Mouse (Mus musculus) heart, embryonic 10.5 days (tissue): ENCODE data around the gene Cacna1g. TPM values are rescaled to one million over a fixed set of nuclear protein-coding genes. Genes with fewer than 3 reads are reported as not detected.

Source experiments
- DNase-seq: peaks from one replicate; pipeline ENCODE4 v3.0.0-alpha.2; 2017; ENCODE audit warnings: low spot score
- H3K27ac ChIP-seq: fragments of 300-500 bp; sonication (generic); 2 replicates; pipeline ENCODE4 v1.5.1; 2016; ENCODE audit warnings: mild to moderate bottlenecking
- H3K27me3 ChIP-seq: fragments of 300-500 bp; sonication (generic); 2 replicates; pipeline ENCODE4 v1.6.1; 2016; ENCODE audit warnings: mild to moderate bottlenecking; ENCODE audit not compliant: poor library complexity, insufficient read depth, severe bottlenecking
- H3K36me3 ChIP-seq: fragments of 300-500 bp; sonication (generic); 2 replicates; pipeline ENCODE4 v1.6.1; 2016; ENCODE audit warnings: mild to moderate bottlenecking, moderate library complexity
- H3K4me1 ChIP-seq: fragments of 300-500 bp; sonication (generic); 2 replicates; pipeline ENCODE4 v1.6.1; 2016; ENCODE audit warnings: mild to moderate bottlenecking
- H3K4me3 ChIP-seq: fragments of 300-500 bp; sonication (generic); 2 replicates; pipeline ENCODE4 v1.5.1; 2016; ENCODE audit warnings: mild to moderate bottlenecking, moderate library complexity
- H3K9me3 ChIP-seq: fragments of 300-500 bp; sonication (generic); 2 replicates; pipeline ENCODE4 v1.6.1; 2016; ENCODE audit warnings: mild to moderate bottlenecking, moderate library complexity
- WGBS: fragments of 180-500 bp; shearing (Covaris S2); methylation state at CpG from one replicate; pipeline ENCODE4 v1.1.7; 2016; 5-methylcytosine and 5-hydroxymethylcytosine counted together
- polyA plus RNA-seq: library from polyadenylated mRNA; unstranded; fragments of >200 nt; fragmentation: Nextera tagmentation; extraction: Ambion mirVana; gene quantifications from 2 replicates; pipeline ENCODE4 v1.2.1, GENCODE M21; 2016

Gene Cacna1g
- polyA plus RNA-seq, 1 experiment from 2014 or later = 2.4 TPM

DNA sequence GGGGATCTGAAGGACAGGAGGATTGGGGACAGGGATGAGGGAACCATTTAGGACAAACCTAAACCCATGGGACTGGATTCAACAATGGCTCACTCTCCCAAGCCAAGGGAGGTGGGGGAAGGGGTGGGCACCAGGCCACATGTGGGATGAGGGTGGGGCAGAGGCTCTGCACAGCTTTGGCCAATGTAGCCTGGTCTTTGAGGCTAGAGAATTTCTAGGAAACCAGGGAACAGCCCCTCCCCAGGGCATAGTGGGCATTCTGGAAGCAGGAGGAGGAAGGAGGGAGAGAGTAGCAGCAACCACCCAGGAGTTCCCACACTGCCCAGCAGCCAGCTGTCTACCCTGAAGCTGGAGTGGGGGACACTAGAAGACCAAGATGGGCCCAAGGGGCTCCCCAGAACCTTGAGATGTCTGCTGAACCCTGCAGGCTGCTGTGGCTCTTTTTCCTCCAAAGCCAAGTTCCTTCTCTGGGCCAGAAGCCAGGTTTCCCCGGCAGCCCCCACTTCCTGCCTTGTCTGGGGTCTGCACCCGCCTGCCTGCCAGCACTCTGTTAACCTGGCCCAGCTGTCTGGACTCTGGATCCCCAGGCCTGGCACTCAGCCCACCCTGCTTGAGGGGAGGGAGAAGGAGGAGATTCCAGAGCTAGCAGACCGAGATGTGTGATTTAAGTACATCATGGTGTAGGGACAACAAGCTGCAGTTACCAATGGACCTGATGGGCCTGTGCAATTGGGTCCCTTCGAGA is 45.7 kb downstream of the Cacna1g start:
- no peaks in the 10 kb centered on the region for H3K36me3 ChIP-seq
- H3K27me3 ChIP-seq = peaks cover 62% of the 10 kb centered on the region
- H3K9me3 ChIP-seq = no peaks in the 10 kb centered on the region
- H3K4me1 ChIP-seq = peaks cover 45% of the 10 kb centered on the region
- peak overlapping the region; percentile 3; the same call in 1 of the 2 replicates for H3K4me3 ChIP-seq
- DNase-seq = peak; percentile 88
- WGBS = 10% methylated on average over 4 of the region's 4 CpGs
- peak overlapping the region; percentile 73 for H3K27ac ChIP-seq

DNA sequence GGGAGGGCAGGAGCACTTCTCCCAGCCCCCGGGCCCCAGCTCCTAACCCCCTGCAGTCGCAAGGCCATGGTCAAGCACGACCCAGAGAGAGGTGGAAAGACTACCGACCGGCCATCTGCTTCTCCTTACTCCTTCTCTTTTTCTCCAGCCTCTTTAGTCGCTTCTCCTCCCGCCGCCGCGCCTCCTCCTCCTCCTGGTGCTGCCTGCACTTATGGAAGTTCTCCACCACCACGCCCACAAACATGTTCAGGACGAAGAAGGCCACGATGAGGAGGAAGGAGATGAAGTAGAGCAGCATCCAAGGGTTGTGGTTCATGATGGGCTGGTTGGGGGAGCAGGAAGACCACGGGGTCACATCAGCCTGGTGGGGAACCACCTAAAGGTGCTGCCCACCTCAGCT is 48.3 kb downstream of the Cacna1g start:
- Histone ChIP-seq H3K4me3 (no peak overlapping the region), H3K27ac (no peak overlapping the region), H3K27me3 (peaks cover 53% of the 10 kb centered on the region), H3K36me3 (no peaks in the 10 kb centered on the region), H3K9me3 (no peaks in the 10 kb centered on the region), H3K4me1 (peaks cover 56% of the 10 kb centered on the region)
- WGBS = 47% methylated on average over 14 of the region's 14 CpGs
- DNase-seq = no peak

DNA sequence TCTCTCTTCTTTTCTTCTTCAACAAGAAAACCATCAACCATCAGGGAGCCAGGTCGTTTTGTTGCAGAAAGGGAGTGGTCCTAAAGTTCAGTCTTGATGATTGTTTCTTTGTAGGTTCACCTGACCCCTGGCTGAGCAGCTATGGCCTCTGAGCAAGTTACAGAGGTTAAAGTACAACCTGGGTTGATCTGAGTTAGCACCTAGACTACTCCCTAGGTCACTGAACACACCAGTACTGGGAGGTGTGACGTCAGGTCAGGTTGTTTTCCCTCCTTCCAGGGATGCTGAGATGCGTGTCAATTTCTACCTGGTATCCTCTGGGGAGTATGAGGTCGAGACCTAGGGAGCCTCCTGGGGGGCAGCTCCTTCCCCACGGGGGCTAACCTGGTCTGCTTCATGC is 48.8 kb downstream of the Cacna1g start:
- H3K4me1 ChIP-seq = peaks cover 53% of the 10 kb centered on the region
- 38% methylated on average over 5 of the region's 5 CpGs for WGBS
- no peak overlapping the region for H3K27ac ChIP-seq
- DNase-seq = no peak
- peaks cover 49% of the 10 kb centered on the region for H3K27me3 ChIP-seq
- H3K36me3 ChIP-seq = no peaks in the 10 kb centered on the region
- H3K9me3 ChIP-seq = no peaks in the 10 kb centered on the region
- H3K4me3 ChIP-seq = no peak overlapping the region

DNA sequence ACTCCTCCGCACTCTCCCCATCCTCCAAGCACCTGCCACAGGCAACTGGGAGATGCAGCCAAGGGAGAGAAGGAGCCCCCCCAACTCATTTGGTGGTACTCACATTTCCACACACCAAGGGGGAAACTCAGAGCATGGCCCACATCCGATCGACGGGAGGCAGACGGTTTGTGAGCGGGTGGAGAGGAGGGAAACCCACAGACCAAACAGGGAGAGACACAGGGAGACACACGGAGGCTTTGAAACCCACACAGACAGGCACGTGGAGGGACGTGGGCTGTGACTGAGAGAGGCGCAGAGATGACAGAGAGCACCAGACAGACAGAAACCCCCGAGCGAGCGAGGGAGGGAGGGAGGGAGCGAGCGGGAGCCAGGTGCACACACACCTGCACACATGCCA is 49.6 kb downstream of the Cacna1g start:
- Histone ChIP-seq H3K4me1 (peaks cover 53% of the 10 kb centered on the region), H3K36me3 (no peaks in the 10 kb centered on the region), H3K9me3 (no peaks in the 10 kb centered on the region), H3K27me3 (peaks cover 52% of the 10 kb centered on the region), H3K4me3 (no peak overlapping the region), H3K27ac (no peak overlapping the region)
- no peak for DNase-seq
- WGBS = 39% methylated on average over 15 of the region's 15 CpGs

DNA sequence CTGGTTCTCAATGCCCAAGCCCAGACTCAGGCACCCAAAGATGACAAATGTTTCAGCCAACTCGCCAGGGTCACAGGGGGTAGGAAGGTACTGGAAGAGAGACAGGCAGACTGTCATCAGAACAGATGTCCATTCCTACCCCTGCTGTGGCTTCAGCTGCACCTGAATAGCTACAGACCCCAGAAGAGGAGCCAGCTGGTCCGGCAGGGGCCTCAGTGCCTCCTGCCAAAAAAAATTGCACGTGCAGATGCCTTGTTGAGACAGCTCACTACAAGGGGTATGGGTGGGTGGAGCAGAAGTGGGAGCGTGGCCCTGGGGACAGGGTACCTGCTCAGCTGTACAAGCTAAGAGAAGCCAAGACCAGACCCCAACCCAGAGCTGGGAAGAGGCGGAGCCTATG is 50.1 kb downstream of the Cacna1g start:
- Histone ChIP-seq H3K9me3 (no peaks in the 10 kb centered on the region), H3K36me3 (no peaks in the 10 kb centered on the region), H3K4me3 (no peak overlapping the region), H3K27ac (no peak overlapping the region), H3K4me1 (peaks cover 53% of the 10 kb centered on the region), H3K27me3 (peaks cover 57% of the 10 kb centered on the region)
- DNase-seq = no peak
- 51% methylated on average over 5 of the region's 5 CpGs for WGBS

DNA sequence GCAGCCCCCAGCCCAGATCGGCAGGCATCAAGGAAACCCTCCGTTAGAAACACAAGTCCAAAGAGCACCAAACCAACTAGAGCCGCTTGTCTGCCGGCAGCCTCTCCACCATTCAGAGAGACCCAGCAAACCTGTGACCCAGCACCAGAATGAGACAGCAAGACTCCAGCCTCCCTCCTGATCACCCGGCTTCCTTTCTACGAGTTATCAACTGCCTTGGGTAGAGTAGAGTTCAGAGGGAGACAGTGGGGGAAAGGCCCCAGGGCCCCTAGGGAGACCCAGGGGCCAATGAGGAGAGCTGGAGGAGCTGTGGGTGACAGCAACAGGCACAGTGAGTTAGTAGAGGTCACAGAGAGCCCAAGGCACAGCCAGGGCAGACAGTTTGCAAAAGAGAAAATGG is 53.0 kb downstream of the Cacna1g start:
- no peaks in the 10 kb centered on the region for H3K9me3 ChIP-seq
- H3K4me1 ChIP-seq = peaks cover 37% of the 10 kb centered on the region
- peak overlapping the region; percentile 33; the same call in 1 of the 2 replicates for H3K27ac ChIP-seq
- H3K4me3 ChIP-seq = no peak overlapping the region
- peaks cover 85% of the 10 kb centered on the region for H3K27me3 ChIP-seq
- 57% methylated on average over 6 of the region's 6 CpGs for WGBS
- no peaks in the 10 kb centered on the region for H3K36me3 ChIP-seq
- DNase-seq = no peak

DNA sequence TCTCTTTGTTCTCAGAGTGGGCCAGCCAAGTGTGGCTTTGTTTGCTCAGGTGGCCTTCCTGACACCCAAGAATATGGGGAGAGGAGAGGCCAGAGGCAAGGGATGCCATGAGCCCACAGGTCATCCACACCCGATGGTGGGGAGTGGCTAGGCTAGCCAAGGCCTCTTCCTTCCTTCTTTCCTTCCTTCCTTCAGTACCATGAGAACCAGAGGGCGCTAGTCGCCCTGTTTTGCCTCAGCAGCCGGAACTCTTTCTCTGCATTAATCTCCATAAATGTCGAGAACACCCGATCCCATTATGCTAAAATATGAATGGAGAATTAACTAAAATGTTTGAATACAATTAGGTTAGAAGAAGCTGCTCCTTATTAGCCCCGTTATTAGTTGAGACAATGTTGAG is 53.7 kb downstream of the Cacna1g start:
- Histone ChIP-seq H3K9me3 (no peaks in the 10 kb centered on the region), H3K4me1 (peaks cover 37% of the 10 kb centered on the region), H3K27me3 (peaks cover 85% of the 10 kb centered on the region), H3K4me3 (no peak overlapping the region), H3K36me3 (0 out of 2 replicates have a peak, but pooled peaks cover 4% of the 10 kb centered on the region), H3K27ac (no peak overlapping the region)
- no peak for DNase-seq
- WGBS = 36% methylated on average over 7 of the region's 7 CpGs

DNA sequence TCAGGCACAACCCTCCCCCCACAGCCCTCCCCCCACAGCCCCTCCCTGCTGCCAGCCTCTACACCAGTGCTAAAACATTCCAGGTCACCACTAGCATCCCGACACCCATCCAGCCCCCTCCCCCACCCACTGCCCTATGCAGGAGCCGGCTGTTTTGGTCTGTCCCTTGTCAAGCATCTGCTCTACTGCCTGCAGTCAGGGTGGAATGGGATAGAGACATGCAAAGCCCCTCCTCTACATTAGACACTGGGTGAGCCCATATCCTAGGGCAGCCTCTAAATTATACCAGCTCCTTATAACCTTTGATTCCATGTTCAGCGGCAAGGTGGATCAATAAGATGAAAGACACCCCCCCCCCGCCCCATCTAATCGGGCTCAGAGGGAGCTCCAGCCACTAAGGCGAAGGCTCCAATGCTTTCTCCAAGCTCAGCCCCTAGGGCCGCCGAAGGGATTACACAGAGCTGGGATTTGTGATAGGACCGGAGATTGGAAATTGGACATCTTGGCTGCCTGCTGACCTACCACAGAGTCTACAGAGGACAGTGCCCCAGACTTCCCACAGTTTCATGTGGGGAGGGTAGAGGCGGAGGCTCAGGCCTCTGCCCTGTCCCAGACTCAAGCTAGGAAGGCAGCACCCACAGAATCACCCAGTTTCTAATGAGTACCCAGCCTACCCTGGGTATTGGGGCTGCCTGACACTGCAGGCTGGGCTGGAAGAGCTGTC is 54.8 kb downstream of the Cacna1g start:
- no peak for DNase-seq
- 54% methylated on average over 10 of the region's 10 CpGs for WGBS
- Histone ChIP-seq H3K27ac (peak overlapping the region; percentile 7; the same call in 1 of the 2 replicates), H3K4me1 (peaks cover 49% of the 10 kb centered on the region), H3K9me3 (no peaks in the 10 kb centered on the region), H3K4me3 (0 out of 2 replicates have a peak overlapping the region, but pooled peaks have one; percentile 22), H3K36me3 (0 out of 2 replicates have a peak, but pooled peaks cover 4% of the 10 kb centered on the region), H3K27me3 (peaks cover 85% of the 10 kb centered on the region)

DNA sequence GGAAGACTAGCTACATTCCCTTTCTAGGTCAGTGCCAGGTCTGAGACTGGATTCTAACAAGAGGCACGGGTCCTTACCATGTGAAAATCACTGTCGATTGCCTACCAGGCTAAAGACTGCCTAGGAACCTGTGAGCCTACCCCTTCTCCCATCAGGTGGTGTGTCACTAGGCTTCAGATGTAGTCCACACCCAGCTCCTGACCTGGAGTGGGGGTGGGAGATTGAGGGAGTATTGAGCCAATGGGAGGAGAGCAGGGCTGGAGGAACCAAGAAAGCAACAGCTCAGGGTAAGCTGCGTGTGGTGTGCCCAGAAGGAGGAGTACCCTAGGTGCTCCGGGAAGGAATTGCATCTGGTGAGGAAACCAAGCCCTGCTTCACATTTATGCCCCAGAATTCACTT is 60.0 kb downstream of the Cacna1g start:
- H3K27ac ChIP-seq = no peak overlapping the region
- no peak for DNase-seq
- WGBS = 38% methylated on average over 4 of the region's 4 CpGs
- 0 out of 2 replicates have a peak, but pooled peaks cover 4% of the 10 kb centered on the region for H3K36me3 ChIP-seq
- H3K27me3 ChIP-seq = peaks cover 90% of the 10 kb centered on the region
- H3K9me3 ChIP-seq = no peaks in the 10 kb centered on the region
- peaks cover 59% of the 10 kb centered on the region for H3K4me1 ChIP-seq
- no peak overlapping the region for H3K4me3 ChIP-seq

DNA sequence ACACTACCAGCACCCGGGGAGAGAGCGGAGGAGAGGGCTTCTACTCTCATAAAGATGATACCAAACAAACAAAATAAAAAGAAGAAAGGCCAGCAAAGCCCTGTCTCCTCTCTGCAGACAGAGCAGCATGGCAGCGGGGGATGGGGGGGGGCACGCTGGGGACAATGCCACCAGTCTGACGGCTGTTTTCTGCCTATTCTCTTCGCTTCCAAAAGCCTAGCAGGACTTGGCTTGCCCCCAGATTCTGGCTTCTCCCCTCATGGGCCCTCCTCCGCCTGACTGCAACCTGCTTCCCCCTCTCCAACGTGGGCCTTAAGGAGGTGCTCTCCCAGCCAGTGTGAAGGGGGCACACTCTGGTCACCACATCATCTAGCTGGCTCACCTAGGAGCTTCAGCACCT is 60.5 kb downstream of the Cacna1g start:
- Histone ChIP-seq H3K4me3 (peak overlapping the region; percentile 43; the same call in 1 of the 2 replicates), H3K27ac (peak overlapping the region; percentile 59), H3K27me3 (peaks cover 90% of the 10 kb centered on the region), H3K4me1 (peaks cover 58% of the 10 kb centered on the region), H3K9me3 (no peaks in the 10 kb centered on the region), H3K36me3 (0 out of 2 replicates have a peak, but pooled peaks cover 4% of the 10 kb centered on the region)
- 34% methylated on average over 8 of the region's 8 CpGs for WGBS
- no peak for DNase-seq

DNA sequence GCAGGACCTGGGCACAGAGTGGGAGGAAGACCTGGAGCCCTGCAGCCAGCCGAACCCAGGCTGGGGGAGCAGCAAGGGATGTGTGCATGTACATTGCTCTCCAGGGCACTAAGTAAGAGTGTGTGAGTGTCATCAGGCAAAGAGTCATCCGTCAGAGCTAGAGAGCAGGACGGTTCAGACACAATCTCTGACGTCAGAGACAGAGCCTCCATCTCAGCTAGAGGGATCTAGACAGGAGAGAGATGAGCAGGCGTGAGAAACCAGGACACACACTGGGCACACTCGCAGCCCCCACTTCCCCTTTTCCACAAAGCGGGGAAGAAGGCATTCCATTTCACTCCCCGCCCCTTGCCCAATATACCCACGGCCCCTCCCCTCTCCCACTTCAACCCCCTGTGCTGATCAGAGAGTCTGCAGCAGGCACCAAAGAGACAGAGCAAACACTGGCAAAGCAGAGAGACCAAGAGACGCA is 61.0 kb downstream of the Cacna1g start:
- Histone ChIP-seq H3K4me3 (peak overlapping the region; percentile 43), H3K9me3 (no peaks in the 10 kb centered on the region), H3K36me3 (0 out of 2 replicates have a peak, but pooled peaks cover 4% of the 10 kb centered on the region), H3K27ac (peak overlapping the region; percentile 59), H3K27me3 (peaks cover 87% of the 10 kb centered on the region), H3K4me1 (peaks cover 59% of the 10 kb centered on the region)
- DNase-seq = no peak
- 14% methylated on average over 10 of the region's 10 CpGs for WGBS

DNA sequence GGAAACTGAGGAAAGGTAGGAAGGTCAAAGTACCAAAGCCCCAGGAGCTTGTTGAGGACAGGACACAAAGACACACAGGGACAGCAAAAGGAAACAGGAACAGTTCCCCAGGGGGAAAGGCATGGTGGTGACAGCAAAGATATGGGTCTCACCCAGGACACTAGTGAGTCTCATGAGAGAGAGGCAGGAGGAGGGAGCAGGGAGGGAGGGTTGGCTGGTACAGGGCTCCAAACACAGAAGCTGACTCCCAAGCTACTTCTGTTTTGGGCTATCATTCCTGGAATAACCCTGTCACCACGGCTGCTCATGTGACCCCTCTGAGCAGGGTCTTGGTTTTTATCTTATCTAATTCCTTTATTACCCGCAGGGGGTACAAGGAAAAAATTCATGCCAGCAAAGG is 61.4 kb downstream of the Cacna1g start:
- Histone ChIP-seq H3K4me1 (peaks cover 64% of the 10 kb centered on the region), H3K36me3 (0 out of 2 replicates have a peak, but pooled peaks cover 4% of the 10 kb centered on the region), H3K4me3 (peak overlapping the region; percentile 43; the same call in 1 of the 2 replicates), H3K9me3 (no peaks in the 10 kb centered on the region), H3K27ac (peak overlapping the region; percentile 59), H3K27me3 (peaks cover 87% of the 10 kb centered on the region)
- 17% methylated on average over 2 of the region's 2 CpGs for WGBS
- DNase-seq = no peak

DNA sequence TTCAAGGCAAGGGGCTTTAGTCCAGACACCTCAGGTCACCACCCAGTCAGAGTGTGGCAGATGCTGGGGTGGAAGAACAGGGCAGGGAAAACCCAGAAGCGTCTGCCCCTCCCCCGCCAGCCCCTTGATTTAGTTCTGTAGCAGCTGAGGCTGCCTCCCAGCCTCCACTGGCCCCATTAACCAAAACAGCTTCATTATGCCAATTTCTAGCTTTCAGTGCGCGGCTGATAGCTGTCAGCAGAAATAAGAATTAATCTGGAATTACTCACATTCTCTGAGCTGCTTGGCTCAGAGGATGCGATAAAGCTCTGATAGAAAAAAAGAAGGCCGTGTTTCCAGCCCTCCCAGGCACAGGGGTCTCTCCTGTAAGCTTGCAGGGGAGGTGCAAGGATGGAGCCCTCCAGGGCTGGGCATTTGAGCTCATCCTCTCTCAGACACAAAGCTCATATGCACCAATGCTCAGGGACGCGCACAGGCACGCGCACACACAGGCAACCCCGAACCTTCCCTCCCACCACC is 66.1 kb downstream of the Cacna1g start:
- no peak overlapping the region for H3K4me3 ChIP-seq
- no peaks in the 10 kb centered on the region for H3K9me3 ChIP-seq
- DNase-seq = no peak
- 46% methylated on average over 11 of the region's 11 CpGs for WGBS
- H3K36me3 ChIP-seq = no peaks in the 10 kb centered on the region
- peaks cover 48% of the 10 kb centered on the region for H3K4me1 ChIP-seq
- peaks cover 80% of the 10 kb centered on the region for H3K27me3 ChIP-seq
- H3K27ac ChIP-seq = no peak overlapping the region
